Mouse (Mus musculus): Measurements from ENCODE around the gene Psip1.
"Not testable (repeated sequence)": the region's sequence is repeated elsewhere in the genome, so short reads cannot be mapped to it uniquely, and the experiment has no call there.

Gene Psip1

GRCm38 (mm10) chr4:83511083-83511482, 24.8 kb upstream of the Psip1 start:
- in situ Hi-C loops (cut with MboI; ENCODE audit: unreplicated experiment in 2 of 2): no loop called here

DNA sequence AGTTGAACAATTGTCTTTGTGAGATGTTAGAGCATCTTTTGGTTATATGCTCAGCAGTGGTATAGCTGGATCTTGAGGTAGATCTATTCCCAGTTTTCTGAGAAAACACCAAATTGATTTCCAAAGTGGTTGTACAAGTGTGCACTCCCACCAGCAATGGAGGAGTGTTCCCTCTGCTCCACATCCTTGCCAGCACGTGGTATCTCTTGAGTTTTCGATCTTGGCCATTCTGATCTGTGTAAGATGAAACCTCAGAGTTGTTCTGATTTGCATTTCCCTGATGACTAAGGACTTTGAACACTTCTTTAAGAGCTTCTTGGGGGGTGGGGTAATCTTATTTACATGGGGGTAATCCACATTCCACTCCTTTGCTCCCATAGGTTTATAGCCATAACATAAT, 23.3 kb upstream of the Psip1 start:
- in situ Hi-C loops (cut with MboI; ENCODE audit: unreplicated experiment in 2 of 2): no loop called here

DNA sequence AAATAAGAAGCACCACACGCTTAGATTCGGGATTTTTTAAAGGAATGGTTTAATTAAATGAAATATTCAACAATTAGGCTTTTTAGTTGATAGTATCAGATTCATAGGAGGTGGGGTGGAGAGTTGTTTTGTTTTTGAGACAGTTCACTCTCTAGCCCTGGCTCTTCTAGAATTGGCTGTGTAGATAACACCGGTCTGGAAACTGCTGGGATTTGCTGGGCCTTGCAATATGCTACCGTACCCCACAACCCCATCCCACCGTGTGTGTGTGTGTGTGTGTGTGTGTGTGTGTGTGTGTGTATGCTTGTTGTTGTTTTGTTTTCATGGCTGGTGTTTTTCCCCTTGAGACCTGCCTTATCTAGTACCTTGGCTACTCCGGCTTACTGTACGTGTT, 14.8 kb upstream of the Psip1 start:
- in situ Hi-C loops (cut with MboI; ENCODE audit: unreplicated experiment in 2 of 2): no loop called here

GRCm38 (mm10) chr4:83500154-83501036, 14.1 kb upstream of the Psip1 start:
- in situ Hi-C loops (cut with MboI; ENCODE audit: unreplicated experiment in 2 of 2): no loop called here

- in situ Hi-C loops (cut with MboI; ENCODE audit: unreplicated experiment in 2 of 2): not testable (repeated sequence)
Measured at GRCm38 (mm10) chr4:83497013-83497412, 10.8 kb upstream of the Psip1 start.

GRCm38 (mm10) chr4:83493112-83493511, 6.9 kb upstream of the Psip1 start:
- in situ Hi-C loops (cut with MboI; ENCODE audit: unreplicated experiment in 2 of 2): no loop called here

DNA sequence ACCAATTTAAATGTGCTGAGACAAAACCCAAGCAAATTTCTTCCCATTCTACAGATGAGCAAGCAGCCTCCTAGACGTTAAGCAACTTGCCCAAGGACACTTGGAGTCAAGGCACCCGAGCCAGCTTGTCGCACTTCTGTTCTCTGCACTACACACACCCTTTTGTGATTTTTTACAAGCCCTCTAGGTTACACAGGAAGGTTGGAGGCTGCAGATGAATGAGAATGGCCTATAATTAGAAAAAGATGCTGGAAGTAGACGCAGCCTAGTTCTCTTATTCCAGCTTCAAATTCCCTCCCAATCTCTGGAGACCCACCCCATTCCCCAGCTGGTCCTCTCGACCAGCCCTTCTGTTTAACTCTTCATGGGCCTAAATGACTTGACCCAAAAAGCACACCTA, 2.9 kb upstream of the Psip1 start:
- in situ Hi-C loops (cut with MboI; ENCODE audit: unreplicated experiment in 2 of 2): no loop called here

GRCm38 (mm10) chr4:83485735-83486116, 533 bp downstream of the Psip1 start:
- in situ Hi-C loops (cut with MboI; ENCODE audit: unreplicated experiment in 2 of 2): no loop called here

DNA sequence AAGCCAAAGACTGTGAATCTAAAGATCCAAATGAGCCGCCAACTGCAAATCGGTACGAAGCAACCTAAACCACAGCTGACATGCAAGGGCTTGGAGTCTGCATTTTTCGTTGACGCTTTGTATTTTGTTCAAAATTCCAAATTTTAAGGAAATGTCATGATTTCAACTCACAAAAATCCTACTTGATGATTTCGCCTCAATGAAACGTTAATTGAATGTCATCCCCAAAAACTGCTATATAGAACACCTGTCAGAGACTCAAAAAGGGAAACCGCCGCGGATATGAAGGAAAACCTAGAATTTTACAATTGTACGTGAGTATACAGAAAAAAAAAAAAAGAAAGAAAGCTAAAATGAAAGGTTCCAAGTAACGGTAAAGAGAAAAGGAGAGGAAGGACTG, 1.0 kb downstream of the Psip1 start:
- in situ Hi-C loops (cut with MboI; ENCODE audit: unreplicated experiment in 2 of 2): no loop called here

DNA sequence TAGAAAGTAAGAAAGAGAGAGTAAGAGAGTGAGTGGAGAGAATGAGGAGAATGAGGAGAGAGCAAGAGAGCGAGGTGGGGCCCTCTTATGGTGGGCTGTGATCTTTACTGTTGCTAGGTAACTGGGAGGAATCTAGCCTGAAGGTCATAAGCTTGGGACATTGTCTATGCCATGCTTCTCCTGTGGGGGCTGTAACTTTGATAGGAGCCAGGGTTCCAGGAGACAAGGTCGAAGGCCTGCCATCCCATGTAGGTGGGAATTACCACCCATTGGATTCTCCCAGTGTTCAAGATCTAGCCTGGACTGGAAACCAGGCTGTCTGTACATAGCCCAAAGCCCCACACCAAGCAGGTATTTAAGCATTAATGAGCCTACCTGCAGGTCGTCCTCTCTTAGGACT, 18.1 kb downstream of the Psip1 start:
- in situ Hi-C loops (cut with MboI; ENCODE audit: unreplicated experiment in 2 of 2): no loop called here

GRCm38 (mm10) chr4:83467615-83468014, 18.6 kb downstream of the Psip1 start:
- in situ Hi-C loops (cut with MboI; ENCODE audit: unreplicated experiment in 2 of 2): no loop called here

GRCm38 (mm10) chr4:83464827-83465226, 21.4 kb downstream of the Psip1 start:
- in situ Hi-C loops (cut with MboI; ENCODE audit: unreplicated experiment in 2 of 2): no loop called here

- in situ Hi-C loops (cut with MboI; ENCODE audit: unreplicated experiment in 2 of 2): no loop called here
Measured at GRCm38 (mm10) chr4:83460106-83460505, 26.2 kb downstream of the Psip1 start.

- in situ Hi-C loops (cut with MboI; ENCODE audit: unreplicated experiment in 2 of 2): no loop called here
Measured at GRCm38 (mm10) chr4:83450785-83451184, 35.5 kb downstream of the Psip1 start.

- in situ Hi-C loops (cut with MboI; ENCODE audit: unreplicated experiment in 2 of 2): loop anchor here in 1 of 2 experiments (5.0 kb wide), 1 partner anchor 36 kb away; no protein-coding TSS in a partner anchor
Measured at GRCm38 (mm10) chr4:83441050-83441449, 45.2 kb downstream of the Psip1 start.

GRCm38 (mm10) chr4:83439045-83439444, 47.2 kb downstream of the Psip1 start:
- in situ Hi-C loops (cut with MboI; ENCODE audit: unreplicated experiment in 2 of 2): no loop called here

GRCm38 (mm10) chr4:83438116-83438515, 48.1 kb downstream of the Psip1 start:
- in situ Hi-C loops (cut with MboI; ENCODE audit: unreplicated experiment in 2 of 2): no loop called here

GRCm38 (mm10) chr4:83436375-83436774, 49.9 kb downstream of the Psip1 start:
- in situ Hi-C loops (cut with MboI; ENCODE audit: unreplicated experiment in 2 of 2): no loop called here

DNA sequence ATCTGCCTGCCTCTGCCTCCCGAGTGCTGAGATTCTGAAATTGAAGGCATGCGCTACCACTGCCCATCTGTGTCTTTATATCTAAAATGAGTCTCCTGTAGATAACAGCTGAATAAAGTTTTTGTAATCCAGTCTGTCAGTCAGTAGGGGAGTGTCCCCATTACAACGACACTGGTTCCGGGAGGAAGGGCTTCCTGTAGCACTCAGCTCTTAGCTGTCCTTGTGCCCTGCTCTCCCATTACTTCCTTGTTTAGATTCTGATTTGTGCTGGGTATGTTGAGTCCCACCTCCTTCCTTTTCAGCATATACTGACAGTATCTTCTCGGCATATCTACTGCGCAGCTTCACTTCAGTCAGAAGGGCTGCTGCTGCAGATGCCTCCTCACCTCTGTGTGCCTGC, 53.4 kb downstream of the Psip1 start:
- in situ Hi-C loops (cut with MboI; ENCODE audit: unreplicated experiment in 2 of 2): no loop called here

DNA sequence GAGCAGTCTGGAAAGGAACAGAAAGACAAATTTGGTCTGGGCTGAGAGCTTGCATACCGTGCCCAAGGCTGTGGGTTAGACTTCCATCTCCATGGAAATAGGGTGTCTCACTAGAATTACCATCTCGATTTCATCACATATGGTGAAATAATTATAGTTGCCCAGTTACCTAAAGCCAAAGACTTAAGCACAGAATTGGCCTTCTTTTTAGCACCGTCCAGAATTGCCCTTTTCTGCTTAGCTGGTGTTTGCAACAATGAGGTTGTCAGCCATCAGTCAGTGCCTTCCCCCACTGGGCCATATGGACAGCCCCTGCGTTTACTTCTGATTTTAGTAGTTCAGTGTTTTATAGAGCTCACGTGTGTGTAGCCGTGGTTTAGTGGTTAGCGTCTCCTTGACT, 54.3 kb downstream of the Psip1 start:
- in situ Hi-C loops (cut with MboI; ENCODE audit: unreplicated experiment in 2 of 2): no loop called here

GRCm38 (mm10) chr4:83428845-83429244, 57.4 kb downstream of the Psip1 start:
- in situ Hi-C loops (cut with MboI; ENCODE audit: unreplicated experiment in 2 of 2): no loop called here

DNA sequence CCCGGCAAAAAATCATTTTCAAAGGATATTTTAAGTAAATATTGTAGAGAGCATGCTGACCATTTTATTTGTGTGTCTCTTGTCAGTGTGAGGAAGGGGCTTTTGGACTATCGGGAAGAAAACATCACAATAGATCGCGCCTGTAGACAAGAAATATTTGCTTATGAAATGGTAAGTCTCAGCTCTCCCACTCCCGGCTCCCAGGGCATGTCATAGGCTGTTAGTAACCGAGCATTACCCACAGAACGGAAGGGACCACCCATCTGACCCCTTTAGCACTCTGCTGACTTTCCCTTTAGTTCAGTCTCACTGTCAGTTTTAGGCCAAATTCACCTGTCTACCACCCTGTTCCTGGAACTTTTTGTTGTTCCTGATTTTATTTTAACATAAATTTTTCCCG, 58.6 kb downstream of the Psip1 start:
- in situ Hi-C loops (cut with MboI; ENCODE audit: unreplicated experiment in 2 of 2): no loop called here

GRCm38 (mm10) chr4:83427141-83427540, 59.1 kb downstream of the Psip1 start:
- in situ Hi-C loops (cut with MboI; ENCODE audit: unreplicated experiment in 2 of 2): no loop called here
